Mouse (Mus musculus): ENCODE results near the gene Agpat2. TPM values are rescaled to one million over a fixed set of nuclear protein-coding genes. Genes with fewer than 3 reads are reported as not detected.

Gene Agpat2
- 2.3 and 2.5 TPM in 2 replicates for polyA plus RNA-seq (2012)

DNA sequence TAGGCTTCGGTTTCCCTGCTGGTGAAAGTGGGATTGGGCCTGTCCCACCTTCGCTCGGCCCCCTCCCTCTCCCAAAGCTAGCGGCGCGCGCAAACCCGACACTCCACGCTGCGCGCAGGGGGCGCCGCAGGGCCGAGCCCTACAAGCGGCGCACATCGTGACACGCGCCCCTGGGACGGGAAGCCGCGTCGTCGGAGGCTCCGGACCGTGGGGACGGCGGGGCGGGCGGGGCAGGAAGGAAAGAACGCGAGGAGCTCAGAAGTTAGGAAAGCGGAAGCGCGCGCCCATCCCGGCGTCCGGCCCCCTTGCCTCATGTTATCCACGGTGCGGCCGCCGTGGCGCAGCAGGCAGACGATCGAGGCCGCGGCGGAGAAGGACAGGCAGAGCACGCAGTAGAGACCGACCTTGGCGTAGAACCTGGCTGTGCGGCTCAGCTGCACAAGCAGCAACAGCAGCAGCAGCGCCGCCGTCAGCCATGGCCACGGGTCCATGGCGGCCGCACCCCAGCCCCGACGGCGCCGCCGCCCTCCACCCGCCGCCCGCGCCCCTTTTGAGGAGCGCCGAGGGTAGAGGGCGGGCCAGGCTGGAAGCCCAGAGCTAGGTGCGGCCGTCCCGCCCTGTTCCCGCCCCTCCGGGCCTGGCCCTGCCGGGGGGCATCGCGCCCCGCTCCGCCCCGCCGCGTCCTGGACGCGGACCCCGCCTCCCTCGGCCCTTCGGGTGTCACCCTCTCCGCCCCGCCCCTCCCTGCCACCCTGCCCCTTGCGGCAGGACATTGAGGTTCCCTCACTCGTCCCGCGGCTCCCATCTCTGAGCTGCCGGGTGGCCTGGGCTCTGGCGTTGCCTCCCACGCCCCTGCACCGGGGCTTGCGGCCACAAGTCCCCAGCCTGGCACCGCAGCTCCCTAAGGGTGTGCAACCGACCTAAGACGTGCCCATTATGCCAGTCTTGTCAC is at the start of gene Agpat2:
Gene Agpat2, minus strand, starts transcription at position 698 of the 952 bp plus-strand sequence.
- no peak for TF ChIP-seq GATA1 (IDR thresholded peaks at IDR 0.05; ENCODE audit: low read length)

DNA sequence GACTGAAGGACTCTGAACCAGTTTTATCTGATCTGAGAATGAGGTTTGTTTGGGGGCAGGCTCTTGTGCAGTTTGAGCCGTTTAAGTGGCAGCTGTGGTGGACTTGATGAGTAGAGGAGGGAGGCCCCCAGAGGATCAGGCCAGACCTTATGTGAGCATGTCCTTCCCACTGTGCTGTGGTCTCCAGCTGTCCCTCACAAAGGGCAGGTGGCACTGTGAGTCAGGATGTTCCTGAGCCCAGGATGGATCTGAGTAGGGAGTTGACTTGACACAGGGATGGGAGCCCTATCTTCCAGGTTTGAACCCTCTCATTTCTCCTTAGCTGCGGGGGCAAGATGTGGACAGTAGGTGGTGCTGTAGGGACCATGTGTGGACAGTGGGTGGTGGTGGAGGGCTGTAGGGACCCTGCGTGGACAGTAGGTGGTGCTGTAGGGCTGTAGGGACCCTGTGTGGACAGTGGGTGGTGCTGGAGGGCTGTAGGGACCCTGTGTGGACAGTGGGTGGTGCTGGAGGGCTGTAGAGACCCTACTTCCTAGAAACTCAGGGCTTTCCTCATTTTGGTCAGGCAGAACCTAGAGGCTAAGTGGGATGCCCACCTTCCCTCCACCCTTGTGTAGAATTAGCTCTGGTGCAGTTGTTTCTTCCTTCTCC is 42.6 kb upstream of the Agpat2 start:
- TF ChIP-seq GATA1 (IDR thresholded peaks at IDR 0.05; ENCODE audit: low read length), result no peak

GRCm38 (mm10) chr2:26643942-26644341 is 39.7 kb upstream of the Agpat2 start:
- TF ChIP-seq GATA1 (IDR thresholded peaks at IDR 0.05; ENCODE audit: low read length), result no peak

GRCm38 (mm10) chr2:26641006-26641647 is 36.9 kb upstream of the Agpat2 start:
- no peak for TF ChIP-seq GATA1 (IDR thresholded peaks at IDR 0.05; ENCODE audit: low read length)

DNA sequence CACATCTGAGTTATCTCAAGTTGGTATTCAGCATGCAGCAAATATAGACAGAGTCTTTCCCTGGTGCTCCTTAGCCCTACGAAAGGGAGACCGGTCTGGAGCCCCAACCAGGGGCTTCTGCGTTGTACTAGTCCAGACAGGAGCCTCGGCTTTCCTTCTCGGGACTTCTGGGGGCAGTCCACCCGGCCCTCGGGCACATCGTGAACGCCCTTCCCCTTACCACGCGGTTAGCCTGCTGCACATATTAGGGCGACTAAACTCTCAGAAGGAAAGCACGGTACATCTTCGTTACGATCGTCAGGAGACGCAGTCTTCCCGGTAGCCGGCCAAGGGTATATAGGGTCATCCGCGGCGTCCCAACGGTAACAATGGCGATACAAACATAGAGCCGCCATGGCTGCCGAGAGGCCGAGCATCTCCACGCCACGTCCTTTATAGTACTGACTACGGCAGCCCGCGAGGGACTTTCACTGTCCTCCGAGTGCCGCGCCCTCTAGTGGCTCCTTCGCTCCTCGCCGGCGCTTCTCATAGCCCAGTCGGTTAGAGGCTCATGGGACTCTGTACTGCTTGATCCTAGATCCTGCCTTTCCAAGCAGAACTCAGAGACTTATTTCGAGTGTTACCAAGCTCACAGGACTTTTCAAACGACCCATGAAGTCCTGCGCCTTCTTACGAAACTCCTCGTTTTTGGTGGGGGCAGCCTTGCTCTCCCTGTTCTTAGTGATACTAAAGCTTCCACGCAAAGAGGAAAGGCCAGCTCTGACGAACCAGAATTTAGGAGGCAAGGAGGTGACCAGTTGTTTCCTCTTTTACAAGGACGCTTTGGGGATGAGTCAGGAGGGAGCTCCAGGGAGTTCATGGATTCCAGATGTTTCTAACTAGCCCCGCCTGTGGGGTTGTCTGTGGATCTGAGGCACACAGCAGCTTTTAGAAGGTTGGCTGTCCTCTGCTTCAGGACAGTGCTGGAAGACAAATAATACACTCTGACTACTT is 35.9 kb upstream of the Agpat2 start:
- TF ChIP-seq GATA1 (IDR thresholded peaks at IDR 0.05; ENCODE audit: low read length), result no peak

DNA sequence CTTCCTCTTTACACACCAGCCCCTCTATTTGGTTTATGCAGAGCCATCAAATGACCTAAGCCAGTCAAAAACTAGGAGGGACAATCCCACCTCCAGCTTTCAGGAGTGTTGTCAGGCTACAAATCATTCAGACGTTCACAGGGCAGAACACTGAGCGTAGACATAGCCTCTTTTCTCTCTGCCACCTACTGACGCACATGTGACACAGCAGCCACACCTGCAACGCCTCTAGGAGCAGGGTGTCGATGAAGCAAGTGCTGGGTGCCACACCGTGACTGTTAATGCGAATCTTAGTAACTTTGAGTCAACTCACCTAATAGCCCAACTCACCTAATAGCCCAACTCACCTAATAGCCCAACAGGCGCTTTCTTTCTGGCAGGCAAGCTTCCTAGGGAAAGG is 34.9 kb upstream of the Agpat2 start:
- TF ChIP-seq GATA1 (IDR thresholded peaks at IDR 0.05; ENCODE audit: low read length), result no peak

DNA sequence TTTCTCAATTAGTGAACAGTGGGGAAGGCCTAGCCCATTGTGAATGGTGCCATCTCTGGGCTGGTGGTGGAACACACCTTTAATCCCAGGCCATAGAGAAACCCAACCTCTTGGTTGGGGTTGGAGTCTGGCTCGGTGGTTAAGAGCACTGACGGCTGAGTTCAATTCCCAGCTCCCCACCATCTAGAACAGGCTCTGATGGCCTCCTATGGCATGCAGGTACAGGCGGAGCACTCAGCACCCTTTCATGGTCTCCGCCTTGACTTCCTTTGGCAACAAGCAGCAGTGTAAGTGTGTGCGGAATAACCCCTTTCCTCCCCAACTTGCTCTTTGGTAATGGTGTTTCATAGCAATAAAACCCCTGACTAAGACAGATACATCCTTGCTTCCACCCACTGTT is 34.4 kb upstream of the Agpat2 start:
- TF ChIP-seq GATA1 (IDR thresholded peaks at IDR 0.05; ENCODE audit: low read length), result no peak

- TF ChIP-seq GATA1 (IDR thresholded peaks at IDR 0.05; ENCODE audit: low read length), result no peak
Measured at GRCm38 (mm10) chr2:26638039-26638438, 33.8 kb upstream of the Agpat2 start.

GRCm38 (mm10) chr2:26637316-26637932 is 33.2 kb upstream of the Agpat2 start:
- TF ChIP-seq GATA1 (IDR thresholded peaks at IDR 0.05; ENCODE audit: low read length), result no peak

DNA sequence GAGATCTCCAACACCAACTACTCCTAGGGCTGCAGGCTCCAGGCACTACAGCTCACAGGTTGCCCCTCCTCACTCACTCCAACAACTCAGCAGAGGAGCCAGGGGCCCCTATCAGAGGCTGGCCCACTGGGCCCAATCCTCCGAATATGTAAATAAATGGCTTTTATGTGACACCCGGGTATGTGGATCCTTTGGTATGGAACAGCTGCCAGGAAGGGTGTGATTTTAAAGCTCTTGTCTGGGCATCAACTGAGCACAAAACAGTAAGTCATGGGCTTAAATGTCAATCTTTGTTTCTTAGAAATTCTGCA is 32.1 kb upstream of the Agpat2 start:
- no peak for TF ChIP-seq GATA1 (IDR thresholded peaks at IDR 0.05; ENCODE audit: low read length)

GRCm38 (mm10) chr2:26635489-26636324 is 31.5 kb upstream of the Agpat2 start:
- no peak for TF ChIP-seq GATA1 (IDR thresholded peaks at IDR 0.05; ENCODE audit: low read length)

DNA sequence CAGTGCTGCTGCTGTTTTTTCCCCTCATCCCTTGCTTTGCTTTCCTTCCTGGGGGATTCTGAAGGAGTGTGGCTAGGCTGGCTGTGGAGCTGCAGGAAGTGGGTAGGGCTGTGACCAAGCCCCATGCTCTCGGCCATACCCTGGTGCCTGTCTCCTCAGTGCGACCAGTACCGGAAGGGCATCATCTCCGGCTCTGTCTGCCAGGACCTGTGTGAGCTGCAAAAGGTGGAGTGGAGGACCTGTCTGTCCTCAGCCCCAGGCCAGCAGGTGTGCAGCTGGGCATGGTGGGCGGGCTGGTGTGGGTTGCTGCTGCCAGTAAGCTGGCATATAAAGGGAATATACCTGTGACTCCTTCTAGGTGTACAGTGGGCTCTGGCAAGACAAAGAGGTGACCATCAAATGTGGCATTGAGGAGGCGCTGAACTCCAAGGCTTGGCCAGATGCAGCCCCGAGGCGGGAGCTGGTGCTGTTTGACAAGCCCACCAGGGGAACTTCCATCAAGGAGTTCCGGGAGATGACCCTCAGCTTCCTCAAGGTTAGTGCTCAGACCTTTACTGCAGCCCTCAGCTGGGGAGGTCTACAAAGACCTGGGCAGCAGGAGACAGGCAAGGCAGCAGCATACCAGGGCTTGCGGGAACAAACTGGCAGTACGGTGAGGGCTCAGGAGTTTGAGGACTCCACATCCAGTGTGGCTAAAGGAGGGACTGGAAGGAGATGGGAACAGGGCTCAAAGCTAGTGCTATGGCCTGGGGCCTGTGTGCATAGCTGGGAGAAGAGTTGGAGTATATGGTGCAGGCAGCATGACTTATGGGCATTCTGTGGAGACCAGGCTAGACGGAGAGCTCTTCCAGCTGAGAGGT is 30.6 kb upstream of the Agpat2 start:
- TF ChIP-seq GATA1 (IDR thresholded peaks at IDR 0.05; ENCODE audit: low read length), result no peak
